Mouse (Mus musculus) urinary bladder, postnatal 14 days (tissue): ENCODE results near the gene Gm5105.

ENCODE experiments used
- DNase-seq: peaks from one replicate; pipeline ENCODE4 v3.0.0; 2021; ENCODE audit warnings: low spot score

Gene Gm5105

GRCm38 (mm10) chr3:138068103-138068502, 915 bp upstream of the Gm5105 start:
- no peak for DNase-seq

DNA sequence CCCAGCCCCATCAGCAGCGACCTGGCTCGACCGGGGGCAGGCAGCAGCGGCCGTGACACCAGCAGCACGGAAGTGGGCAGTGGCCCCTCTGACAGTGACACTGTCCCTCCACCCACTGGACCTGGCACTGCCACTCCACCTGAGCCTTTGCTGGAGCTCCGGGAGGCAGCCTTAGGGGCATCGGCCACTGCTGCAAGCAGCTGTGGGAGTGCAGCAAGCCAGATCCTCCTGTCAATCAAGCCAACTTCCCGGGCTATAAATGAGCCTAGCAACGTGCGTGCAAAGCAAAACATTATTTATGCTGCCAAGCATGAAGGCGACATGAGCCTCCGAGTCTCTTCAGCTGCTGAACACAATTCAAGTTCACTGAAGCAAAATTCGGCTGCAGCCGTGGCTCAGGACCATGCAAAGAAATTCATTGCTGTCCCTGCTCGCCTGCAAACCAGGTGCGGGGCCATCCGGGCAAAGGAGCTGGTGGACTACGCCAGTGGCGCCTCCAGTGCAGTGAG, 786 bp downstream of the Gm5105 start:
- no peak for DNase-seq

- no peak for DNase-seq
Observed at GRCm38 (mm10) chr3:138065930-138066329, 1.3 kb downstream of the Gm5105 start.

GRCm38 (mm10) chr3:138064732-138065645, 2.2 kb downstream of the Gm5105 start, which contains the start of gene 1110002E22Rik:
Gene 1110002E22Rik (plus strand): TSS chr3:138065052.
- no peak for DNase-seq

DNA sequence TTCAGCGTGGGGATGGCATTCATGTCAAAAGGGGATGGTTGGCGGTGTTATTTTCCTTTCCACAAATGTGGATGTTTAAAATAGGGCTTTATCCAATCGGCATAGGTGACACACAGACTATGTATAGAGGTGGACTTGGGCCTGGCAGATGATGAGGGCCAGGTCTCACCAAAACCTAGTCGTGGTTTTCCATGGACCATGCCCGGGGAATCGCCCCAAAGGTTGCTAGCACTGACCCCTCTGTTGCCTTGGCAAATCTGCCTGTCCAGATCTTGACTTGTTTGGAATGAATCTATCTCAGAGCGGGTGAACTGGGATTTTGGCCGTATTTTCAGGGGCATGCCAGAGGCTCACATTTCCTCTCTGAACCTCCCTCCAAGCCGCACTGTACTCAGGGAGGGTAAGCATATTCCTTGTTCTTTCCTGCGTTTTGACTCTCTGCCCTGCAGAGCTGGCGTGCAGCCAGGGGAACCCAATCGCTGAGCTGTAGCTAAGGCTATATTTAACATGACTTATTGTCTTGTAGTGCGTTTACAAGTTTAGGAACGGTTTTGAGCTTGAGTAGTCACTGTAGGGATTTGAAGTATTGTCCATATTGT, 3.4 kb downstream of the Gm5105 start:
- peak; percentile 58 for DNase-seq

DNA sequence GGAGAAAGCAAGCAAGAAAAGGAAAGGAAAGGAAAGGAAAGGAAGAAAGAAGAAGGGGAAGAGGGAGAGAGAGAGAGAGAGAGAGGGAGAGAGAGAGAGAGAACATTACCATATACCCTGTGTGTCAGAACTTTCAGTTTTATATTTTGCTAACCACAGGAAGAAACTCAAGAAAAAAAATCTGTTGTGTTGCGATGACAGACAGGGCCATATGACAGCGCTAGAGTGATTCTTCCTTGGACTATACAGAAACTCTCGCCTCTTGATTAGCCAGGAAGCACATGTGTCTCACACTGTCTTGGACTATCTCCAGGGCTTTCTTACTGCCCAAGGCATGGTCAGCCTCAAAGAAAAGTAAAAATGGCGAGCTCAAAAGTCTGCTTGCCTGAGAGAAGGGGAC, 4.5 kb downstream of the Gm5105 start:
- DNase-seq = no peak

- DNase-seq = peak; percentile 49
Observed at GRCm38 (mm10) chr3:138061205-138061911, 5.8 kb downstream of the Gm5105 start.

- DNase-seq = no peak
Observed at GRCm38 (mm10) chr3:138060429-138060828, 6.8 kb downstream of the Gm5105 start.

DNA sequence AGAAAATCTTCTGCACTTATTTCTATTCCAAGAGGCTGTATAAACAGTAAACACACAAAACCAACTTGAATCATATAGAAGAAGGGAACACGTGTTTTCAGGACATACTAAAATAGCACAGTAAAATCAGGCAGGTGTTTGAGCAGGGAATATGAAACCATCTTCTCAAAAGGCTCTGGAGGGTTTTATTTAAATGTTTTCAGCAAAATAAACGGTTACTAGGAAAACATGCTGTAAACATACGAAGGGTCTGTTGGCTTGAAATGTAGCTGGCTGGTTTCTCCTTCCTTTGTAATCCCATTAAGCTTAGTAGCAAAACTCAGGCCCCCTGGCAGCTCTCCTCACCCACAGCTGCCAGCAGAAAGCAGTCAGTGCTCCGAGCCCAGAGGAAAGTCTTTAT, 9.0 kb downstream of the Gm5105 start:
- no peak for DNase-seq

DNA sequence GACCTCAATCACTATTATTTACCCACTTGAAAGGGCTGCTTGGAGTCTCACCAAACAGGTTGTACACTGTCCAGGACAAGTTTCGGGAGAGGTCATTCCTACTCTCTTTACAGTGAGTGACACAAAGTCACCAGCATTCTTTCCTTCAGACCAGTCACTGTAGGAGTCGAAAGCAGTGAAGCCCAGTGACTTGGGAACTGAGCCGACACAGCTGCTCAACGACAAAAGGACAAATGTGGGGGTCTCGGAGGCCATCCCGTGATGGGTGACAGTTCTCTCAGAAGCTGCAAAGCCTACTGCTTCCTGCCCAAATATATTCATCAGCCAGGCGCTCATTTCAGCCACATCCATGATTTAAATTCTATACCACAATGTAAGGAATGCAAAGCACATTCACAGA, 10.2 kb downstream of the Gm5105 start:
- no peak for DNase-seq

DNA sequence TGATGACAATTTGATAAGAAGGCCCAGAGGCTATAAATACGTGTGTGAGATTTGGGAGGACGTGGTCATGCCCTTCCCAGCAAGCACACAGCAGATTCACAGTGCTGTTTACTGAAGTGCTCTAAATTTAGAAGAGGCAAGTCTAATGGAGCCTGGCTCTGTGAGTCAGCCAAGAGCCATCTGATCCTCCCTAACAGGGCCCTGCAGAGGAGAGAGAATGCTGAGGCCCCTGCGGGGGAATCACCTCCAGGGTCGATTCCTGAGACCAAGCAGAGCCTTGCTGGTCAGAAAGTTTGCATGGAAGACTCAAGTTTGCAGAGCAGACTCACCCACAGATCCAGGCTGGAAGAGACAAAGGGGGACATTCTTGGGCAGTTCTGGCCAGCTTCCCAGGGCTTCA, 13.2 kb downstream of the Gm5105 start:
- peak; percentile 25 for DNase-seq

GRCm38 (mm10) chr3:138051431-138051830, 15.8 kb downstream of the Gm5105 start:
- DNase-seq = no peak

- DNase-seq = no peak
Observed at GRCm38 (mm10) chr3:138050772-138051171, 16.4 kb downstream of the Gm5105 start.

GRCm38 (mm10) chr3:138049555-138049954, 17.6 kb downstream of the Gm5105 start:
- no peak for DNase-seq

DNA sequence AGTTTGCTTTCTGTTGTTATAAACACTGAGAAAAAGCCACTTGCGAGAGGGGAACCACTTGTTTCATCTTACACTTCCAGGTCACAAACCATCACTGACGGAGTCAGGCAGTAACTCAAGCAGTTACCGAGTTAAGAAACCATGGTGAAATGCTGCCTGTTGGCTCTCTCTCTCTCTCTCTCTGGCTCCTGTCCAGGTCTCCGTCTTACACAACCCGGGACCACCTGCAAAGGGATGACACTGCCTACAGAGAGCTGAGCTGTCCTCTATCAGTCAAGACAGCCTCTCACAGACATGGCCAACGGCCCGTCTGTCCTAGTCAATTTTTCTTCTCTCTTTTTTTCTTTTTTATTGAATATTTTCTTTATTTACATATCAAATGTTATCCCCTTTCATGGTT, 23.9 kb downstream of the Gm5105 start:
- no peak for DNase-seq

DNA sequence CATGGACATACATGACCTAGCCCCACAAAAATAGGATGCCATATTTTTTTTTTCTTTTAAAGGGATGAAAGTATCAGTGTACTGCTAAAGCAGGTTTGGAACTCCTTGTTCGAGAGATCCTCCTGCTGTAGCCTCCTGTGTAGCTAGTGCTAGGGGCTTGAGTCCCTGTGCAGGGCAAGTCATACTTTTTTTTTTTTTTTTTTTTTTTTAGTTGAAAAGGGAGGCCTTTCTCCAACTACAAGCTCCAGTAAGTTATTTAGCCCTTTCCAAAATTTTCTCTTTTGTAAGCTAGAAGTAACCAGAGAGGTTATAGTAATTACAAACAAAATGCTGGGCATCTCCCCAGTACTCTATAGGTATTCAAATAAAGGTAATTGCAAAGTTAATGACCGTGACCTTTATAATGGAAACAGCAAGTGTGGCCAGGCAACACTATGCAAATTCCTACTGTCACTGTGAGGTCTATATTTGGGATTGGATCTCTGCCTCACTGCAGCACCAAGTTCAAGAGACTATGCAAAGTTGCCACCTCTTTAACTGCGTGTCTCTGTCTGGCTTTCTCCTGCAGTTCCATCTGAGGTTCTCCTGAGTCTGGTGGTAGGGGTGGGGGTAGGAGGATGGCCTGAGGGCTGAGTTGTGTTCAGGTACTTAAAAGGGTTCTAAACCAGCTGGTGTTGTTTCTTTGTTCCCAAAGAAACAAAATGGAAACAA, 25.4 kb downstream of the Gm5105 start:
- DNase-seq = no peak

DNA sequence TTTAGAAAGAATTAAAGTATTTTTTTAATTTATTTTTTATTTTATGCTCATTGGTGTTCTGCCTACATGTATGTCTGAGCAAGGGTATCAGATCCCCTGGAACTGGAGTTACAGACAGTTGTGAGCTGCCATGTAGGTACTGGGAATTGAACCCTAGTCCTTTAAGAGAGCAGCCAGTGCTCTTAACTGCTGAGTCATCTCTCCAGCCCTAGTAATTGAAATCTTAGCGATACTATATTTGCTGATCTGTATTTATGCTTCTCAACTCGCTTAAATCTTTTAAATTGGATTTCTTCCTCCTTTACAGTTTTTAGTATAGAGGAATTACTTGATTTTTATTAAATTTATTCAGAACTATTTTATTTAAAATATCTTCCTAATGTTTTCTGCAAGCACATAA, 26.2 kb downstream of the Gm5105 start:
- DNase-seq = no peak

- DNase-seq = no peak
Observed at GRCm38 (mm10) chr3:138033986-138034385, 33.2 kb downstream of the Gm5105 start.

- no peak for DNase-seq
Observed at GRCm38 (mm10) chr3:138030563-138030962, 36.6 kb downstream of the Gm5105 start.

DNA sequence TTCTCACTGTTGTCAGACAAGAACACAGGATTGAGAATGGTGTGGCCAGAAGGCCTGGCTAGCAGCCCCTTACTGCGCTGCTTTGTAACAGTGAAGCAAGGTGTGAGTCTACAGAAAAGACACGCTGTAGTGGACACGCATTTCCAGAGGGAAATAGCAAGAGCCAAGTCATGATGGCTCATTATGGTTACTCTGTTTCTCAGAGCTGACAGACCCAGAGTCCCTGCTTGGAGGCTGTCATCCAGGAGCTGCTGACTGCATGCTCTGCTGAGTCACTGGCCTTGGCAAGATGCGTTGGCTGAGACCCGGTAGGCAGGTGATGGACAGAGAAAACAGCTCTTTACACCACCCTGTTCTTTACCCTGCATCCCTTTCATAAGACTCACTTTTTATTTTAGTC, 37.8 kb downstream of the Gm5105 start:
- DNase-seq = peak; percentile 28

GRCm38 (mm10) chr3:138027575-138028362, 39.4 kb downstream of the Gm5105 start:
- DNase-seq = no peak
